Mouse (Mus musculus) erythroblast, adult 5-6 weeks (primary cell): ENCODE measurements around the gene Anapc7. TPM values are rescaled to one million over a fixed set of nuclear protein-coding genes. Genes with fewer than 3 reads are reported as not detected.
"Not testable (repeated sequence)": the region's sequence is repeated elsewhere in the genome, so short reads cannot be mapped to it uniquely, and the experiment has no call there.

Experiments
- ATAC-seq: replicated peaks from 2 replicates; pipeline ENCODE4 v1.8.0; 2016; ENCODE audit warnings: moderate number of reproducible peaks, mild to moderate bottlenecking, moderate TSS enrichment, inconsistent platforms; ENCODE audit not compliant: poor library complexity, low FRiP score, severe bottlenecking
- total RNA-seq, 2 experiments: library from RNA; stranded (forward) in 1 of 2; stranded (reverse) in 1 of 2; fragments of 150-400 nt in 1 of 2; fragments of 200-764, 138-1000 nt in 1 of 2; gene quantifications; 2 replicates each; pipeline versions ENCODE4 v1.2.3 to v1.2.4; 2015 to 2017; ENCODE audit warnings: low replicate concordance in 2 of 2

Gene Anapc7
- total RNA-seq, 2 experiments from 2014 or later, result 14.6 to 16.3 TPM

DNA sequence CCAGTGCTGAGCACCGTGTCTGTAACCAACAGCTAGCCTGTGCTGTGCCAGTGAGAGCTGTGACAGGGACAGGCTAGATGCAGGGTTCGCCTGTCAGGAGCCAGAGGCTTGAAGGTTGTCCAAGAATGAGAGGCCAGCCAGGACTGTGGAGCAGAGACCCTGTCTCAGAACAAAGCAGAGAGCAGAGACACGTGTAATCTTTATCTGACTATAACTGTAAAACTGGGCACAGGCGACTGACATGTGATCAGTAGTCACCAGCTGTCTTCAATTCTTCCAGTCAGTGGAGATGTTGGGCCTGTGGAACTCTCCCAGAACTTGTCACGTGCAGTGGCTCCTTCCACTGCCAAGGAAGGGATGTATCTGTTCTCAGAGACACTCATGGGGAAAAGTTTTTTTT, 18.7 kb upstream of the Anapc7 start:
- ATAC-seq, result no peak

DNA sequence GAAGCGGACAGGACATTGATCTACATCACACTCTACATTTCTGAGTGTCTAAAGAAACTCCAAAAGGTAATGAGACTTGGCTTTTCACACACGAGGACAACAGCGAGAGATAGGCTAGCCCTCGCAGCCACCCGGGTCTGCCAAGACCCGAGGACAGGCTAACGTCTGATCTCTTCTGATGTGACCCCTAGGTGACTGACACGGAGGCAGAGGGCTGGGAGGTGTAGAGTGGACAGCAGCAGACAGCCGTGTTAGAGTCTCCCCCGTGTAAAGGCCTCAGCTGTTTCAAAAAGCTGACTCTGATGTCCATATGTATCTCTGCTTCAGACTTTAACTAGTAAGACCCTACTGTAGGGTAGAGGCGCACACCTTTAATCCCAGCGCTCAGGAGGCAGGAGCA, 18.1 kb upstream of the Anapc7 start:
- no peak for ATAC-seq

DNA sequence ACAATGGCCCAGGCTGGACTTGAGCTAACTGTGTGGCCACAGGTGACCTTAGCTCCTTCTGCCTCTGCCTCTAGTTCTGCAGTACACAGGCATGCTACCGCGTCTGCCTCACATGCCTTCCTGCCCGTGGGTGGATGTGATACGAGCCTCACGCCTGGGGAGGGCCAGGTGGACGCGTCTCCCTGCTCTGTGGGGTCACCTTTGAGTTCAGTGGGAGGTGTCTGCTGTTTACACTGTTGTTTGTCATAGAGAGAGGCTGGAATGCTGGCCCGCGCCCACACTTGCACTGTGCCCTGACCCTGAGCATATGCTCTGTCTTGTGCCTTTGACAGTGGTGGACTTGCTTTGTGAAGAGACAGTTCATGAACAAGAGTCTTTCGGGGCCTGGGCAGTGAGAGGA, 16.0 kb upstream of the Anapc7 start:
- no peak for ATAC-seq

DNA sequence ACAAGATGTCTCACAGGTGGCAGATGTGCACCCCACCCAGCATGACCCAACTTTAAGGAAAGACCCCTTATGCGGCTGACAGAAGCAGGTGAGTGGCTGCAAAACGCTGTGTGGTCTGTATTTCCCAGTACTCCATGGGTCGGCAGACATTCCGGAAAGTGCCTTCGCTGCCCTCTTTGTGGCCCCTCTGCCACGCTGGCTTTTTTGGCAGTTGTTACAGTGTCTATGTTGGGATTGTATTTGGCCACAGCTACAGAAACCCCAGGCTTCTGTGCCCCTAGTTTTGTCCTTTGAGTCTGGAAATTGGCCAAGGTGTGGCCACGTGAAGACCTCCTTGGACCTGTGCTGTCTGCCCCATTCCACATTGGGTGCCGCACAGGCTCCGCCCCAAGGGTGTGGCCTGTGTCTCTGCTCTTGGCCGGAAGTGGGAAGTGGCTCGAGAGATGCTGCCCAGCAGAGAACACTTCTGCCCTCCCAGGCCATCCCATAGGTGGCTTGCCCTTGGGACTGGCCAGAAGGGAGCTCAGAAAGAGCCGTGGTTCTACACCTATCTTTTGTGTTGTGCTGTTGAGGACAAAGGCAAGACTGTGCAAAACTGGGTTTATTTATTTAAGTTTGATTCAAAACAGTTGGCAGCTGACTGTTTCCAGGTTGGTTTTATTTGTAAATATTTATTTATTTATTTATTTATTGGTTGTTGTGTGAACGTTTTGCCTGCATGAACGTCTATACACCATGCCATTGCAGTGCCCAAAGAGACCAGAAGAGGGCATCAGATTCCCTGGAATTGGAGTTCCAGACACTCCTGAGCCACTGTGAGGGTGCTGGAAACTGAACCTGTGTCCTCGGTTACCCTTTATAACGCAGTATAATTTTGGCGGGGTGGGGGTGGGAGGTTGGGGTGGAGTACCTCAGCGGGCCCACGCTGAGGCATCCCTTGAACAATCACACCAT, 11.5 kb upstream of the Anapc7 start:
- no peak for ATAC-seq

DNA sequence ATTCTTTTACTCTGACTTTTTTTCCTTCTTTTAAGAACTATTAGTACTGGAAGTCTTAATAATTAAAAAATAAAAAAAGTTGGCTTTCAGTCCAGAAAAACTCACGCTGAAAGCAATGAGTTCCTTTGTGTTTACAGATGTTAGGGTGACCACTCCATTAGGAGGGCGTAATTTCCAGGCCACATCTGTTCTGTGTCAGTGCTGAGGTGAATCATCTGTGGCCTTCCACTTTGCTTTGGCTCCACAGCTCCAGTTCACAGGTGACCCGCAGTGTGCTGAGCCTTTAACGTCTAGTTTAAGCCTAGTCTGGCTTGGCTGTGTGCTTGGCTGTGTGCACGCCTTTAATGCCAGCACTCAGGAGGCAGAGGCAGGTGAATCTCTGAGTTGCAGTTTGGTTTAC, 9.6 kb upstream of the Anapc7 start:
- ATAC-seq, result no peak

DNA sequence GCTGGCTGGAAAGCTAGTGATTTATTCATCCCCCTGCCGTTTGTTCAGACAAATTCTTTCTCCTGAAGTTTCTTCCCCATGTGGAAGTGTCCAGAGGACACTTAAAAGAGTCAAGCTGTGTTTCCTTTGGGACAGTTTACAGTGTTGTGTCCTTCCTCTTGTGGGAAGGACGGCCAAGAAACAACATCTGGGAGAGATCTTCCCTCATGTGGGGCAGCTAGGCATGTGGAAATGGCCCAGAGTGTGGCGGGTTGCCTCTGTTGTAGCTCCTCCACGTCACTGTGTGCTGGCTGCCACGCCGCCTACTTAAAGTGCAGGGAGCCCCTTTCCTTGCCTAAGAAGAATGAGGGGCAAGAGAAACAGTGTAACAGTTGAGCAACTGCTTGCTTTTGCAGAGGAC, 8.7 kb upstream of the Anapc7 start:
- no peak for ATAC-seq

DNA sequence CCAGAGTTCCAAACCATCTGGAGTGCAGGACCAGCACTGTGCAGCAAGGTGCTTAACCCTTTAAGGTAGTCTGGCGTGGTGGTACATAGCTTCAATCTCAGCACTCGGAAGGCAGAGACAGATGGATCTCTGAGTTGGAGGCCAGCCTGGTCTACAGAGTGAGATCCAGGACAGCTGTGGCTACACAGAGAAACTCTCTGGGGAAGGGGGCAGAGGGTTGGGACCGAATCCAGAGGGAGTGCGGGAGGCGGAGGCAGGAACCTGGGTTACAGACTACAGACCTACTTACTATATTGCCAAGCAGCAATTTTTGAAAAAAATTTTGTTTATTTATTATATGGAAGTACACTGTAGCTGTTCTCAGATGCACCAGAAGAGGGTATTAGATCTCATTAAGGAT, 7.1 kb upstream of the Anapc7 start:
- ATAC-seq, result no peak

DNA sequence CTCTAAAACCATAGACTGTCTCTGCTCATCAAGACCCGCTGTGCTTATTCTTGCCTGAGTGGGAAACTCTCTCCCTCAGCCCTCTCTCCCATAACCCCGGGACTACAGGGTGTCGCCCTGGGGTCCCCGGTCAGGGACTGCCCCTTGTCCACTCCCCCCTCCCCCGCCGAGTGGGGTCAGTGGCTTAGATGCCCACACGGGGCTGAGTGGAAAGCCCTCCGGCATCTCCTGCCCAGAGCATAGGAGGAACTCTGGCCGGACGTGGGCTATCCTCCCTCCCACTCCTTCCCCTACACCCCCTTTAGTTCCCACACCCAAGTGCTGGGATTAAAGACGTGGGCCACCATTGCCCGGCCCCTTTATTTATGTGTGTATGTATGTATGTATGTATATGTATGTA, 6.0 kb upstream of the Anapc7 start:
- no peak for ATAC-seq

DNA sequence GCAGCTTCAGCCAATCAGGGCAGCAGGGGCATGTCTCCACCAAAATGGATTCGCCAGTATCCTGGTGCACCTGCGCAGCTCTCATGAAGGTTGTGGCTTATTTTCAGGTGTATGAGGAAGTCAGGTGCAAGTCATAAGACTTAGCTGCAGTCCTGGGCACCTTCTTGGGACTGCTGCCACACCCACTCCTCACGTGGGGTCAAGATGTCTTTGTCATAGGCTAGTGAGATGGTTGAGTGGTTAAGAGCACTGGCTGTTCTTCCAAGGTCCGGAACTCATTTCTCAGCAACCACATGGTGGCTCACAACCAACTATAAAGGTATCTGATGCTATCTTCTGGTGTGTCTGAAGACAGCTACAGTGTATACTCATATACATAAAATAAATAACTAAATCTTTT, 817 bp upstream of the Anapc7 start:
- not testable (repeated sequence) for ATAC-seq

DNA sequence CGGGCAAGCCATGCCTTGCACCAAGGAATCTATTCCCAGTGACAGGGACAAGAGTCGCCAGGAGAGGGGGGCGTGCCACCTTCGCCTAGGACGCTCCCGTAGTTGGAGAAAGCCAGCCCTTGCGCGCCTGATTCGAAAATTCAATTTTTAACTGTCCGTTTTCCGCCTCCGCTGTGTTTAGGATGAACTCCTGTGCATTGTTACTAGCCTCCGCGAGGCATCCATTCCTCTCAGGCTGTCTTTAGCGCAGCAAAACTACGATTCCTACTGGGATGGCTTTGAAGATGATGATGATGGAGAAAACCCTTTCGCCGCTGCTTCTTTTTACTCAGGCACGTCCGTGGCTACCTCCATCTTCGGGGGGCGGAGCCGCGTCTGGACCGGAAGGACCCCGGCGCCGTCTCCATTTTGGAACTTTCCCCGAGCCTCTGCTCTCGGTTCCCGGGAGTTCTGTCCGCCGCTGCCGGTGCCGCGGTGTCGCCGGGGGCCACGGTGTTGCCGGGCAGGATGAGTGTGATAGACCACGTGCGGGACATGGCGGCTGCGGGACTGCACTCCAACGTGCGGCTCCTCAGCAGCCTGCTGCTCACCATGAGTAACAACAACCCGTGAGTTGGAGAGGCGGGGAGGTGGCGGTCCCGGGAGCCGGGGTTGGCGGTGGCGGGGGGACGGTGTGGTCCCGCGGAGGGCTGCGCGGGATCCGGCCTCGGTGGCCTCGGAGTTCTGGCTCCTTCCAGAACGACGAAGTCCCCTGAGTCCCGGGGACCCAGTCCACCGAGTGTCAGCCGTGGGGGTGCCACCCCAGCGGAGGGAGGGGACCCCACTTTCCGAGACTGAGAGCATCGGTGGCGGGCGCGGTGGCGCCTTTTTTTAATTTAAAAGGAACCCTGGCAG, 825 bp downstream of the Anapc7 start:
- peak; percentile 93 for ATAC-seq

DNA sequence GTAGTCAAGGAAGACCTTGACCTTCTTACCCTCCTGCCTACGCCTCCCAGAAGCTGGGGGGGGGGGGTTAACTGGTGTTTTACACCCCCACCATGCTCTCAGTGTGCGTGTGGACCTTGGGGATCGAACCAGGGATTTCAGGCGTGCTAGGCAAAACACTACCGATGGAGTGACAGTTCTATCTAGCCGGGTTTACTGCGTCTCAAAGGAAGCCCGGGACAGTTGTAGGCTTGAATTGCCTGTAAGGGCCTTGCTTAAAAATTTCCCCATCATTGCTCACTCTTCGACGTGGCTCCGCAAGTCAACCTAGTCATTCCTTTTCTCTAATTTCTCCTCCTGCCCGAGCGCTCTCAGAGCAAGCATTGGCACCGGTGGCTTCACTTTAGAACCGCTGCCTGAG, 1.6 kb downstream of the Anapc7 start:
- peak; percentile 37; the same call in 1 of the 2 replicates for ATAC-seq

DNA sequence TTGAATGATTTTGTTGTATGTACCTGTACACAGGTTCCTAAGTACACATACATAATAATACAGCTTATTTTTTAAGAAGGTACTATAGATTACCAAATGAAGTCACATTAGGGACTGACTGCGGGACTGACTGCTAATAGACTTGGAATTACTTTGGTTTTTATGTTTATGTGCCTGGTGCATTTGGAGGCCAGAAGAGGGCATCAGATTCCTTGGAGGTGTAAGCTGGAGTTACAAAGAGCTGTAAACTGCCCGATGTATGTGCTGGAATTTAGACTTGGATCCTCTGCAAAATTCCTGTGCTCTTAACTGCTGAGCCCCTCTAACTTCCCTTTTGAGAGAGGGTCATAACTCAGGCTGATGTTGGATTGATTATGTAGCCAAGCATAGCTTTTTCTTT, 4.1 kb downstream of the Anapc7 start:
- ATAC-seq, result no peak

DNA sequence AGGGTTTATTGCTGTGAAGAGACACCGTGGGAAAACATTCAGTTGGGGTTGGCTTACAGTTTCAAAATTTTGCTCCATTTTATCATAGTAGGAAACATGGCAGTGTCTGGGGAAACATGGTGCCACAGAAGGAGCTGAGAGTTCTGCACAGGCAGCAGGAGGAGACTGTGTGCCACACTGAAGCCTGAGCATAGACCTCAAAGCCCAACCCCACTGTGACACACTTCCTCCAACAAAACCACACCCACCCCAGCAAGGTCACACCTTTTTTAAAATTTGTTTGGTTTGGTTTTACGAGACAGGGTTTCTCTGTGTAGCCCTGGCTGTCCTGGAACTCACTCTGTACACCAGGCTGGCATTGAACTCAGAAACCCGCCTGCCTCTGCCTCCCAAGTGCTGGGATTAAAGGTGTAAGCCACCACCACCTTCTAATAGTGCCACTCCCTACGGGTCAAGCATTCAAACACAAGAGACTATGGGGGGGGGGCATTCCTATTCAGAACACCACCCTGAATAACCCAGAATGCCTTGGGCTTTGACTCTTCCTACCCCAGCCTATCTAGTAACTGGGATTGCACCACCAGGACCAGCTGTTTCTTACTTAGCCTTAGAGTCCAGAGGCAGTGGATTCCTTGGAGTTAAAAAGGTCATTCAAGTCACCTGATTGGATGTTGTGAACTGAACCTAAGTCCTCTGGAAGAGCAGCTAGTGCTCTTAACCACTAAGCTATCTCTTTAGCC, 8.7 kb downstream of the Anapc7 start:
- no peak for ATAC-seq

DNA sequence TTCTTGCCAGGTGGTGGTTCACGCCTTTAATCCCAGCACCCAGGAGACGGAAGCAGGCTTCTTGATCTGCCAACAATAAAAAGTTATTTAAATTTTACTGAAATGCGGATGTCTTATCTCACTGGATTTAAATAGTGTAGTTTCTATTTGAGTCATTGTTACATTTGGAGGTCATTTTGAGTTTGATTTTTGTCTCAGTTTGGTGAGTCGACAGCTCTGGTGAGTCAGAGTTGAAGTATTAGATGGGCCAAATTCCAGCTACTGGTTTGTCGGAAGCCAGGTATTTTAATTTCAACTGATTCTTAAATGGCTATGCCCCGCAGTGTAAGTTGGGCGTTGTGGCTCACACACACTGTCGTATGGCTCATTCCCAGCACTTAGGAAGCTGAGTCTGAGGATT, 9.7 kb downstream of the Anapc7 start:
- ATAC-seq, result no peak

DNA sequence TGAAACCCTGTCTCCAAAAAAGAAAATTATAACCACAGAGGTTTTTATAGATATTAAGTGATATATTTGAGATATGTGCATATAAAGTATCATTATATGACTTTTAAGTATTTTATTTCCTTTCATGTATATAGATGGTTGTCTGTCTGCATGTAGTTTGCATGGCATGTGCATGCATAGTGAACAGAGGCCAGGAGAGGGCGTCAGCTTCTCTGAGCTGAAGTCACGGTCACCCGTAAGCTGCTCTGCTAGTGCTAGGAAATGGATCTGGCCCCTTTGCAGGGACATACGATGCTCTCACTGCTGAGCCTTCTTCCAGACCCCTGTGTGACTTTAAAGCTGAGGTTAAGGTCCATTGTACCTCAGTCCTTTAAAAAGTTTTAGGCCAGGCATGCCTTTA, 13.0 kb downstream of the Anapc7 start:
- no peak for ATAC-seq

DNA sequence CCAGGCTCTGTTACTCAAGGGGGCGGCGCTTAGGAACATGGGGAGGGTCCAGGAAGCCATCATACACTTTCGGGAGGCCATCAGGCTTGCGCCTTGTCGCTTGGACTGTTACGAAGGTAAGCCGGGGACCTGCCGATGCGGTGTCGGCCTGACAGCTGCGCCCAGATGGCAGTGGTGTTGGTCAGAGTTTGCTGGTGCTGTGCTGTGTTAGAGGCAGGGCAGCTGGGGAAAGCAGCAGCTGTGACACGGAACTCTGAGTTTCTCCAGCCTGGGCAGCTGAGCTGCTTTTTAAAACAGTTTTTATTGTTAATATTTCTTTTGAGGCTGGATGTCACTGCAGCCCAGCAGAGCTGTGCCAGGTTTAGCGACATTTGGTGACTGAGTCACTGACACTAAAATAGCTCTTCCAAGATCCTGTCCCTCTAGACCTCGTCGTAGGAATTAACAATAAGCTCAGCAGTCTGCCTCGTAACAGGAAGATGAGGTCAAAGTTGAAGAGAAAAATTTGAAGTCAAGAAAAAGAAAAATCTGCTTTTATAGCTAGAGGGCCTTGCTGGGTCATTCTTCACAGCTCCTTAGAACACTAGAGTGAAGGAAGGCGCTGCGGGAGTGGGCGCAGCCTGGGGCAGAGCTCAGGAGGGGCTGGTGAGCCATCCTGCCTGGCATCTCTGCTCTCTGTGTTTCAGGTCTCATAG, 18.1 kb downstream of the Anapc7 start:
- no peak for ATAC-seq

DNA sequence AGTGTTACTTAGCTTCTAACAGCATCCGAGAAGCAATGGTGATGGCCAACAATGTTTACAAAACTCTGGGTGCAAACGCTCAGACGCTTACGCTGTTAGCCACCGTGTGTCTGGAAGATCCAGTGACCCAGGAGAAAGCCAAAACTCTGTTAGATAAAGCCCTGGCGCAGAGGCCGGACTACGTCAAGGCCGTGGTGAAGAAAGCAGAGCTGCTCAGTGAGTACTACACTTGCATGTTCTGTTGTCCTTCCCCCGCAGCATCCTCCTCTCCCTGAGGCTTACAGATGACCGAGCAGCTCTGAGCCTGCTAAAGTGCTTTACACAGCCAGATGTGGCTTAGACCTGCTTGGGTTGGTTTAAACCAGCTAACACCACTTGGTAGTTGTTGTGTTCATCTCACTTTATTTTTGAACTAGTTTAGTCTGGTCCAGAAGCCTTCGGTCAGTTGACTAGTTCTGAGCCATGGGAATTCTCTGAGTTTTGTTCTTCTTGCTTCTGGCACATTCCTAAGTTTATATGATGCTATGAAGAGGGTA, 18.7 kb downstream of the Anapc7 start:
- ATAC-seq, result no peak

DNA sequence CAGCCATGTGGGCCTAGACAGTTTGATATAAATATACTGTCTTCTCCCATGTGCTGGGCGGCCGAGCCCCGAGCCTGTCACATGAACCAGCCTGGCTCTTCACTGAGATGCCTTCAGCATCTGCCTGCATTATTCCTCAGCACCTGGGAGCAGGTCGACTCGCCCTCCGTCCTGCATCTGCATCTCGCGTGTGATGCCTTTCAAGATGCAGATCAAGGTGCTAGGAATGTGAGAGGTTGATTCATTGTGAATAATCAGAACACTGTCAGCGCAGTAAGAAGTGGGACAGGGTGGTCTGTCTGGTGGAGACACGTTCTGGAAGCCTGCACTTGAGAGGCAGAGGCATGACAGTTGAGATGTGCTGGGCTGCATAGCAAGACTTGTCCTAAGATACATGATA, 23.0 kb downstream of the Anapc7 start:
- ATAC-seq, result no peak

DNA sequence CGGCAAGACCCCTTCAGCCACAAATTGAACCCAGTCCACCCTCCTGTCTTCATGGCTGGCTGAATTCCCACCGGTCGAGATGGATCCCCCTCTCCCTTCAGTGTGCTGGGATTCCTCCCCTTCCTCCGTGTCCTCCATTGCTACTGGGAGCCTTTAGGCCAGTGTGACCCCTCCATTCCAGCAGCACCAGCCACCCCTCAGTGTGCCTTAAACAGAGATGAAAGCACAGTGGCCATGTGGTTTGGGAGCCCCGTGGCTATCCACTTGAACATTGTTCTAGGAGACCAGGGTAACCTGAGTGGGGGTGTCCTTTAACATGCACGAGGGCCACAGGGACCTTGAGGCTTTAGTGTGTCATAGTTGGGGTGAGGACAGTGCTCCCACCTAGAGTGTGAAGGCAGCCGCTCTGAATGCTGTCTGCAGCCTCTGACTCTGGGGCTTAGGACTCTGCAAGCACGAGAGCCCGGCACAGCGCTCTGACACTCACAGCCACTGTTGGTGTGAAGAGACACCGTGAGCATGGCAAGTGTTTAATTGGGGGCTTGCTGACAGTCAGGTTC, 23.6 kb downstream of the Anapc7 start:
- ATAC-seq, result no peak
